Mouse (Mus musculus) brain, embryonic 14.5 days (tissue): ENCODE measurements around the gene Arap1.

ENCODE experiments used
- CTCF ChIP-seq: fragments of 200-500 bp; IDR thresholded peaks from 2 replicates; pipeline ENCODE4 v1.5.1; 2012; ENCODE audit warnings: inconsistent platforms, mild to moderate bottlenecking, moderate library complexity, borderline replicate concordance; ENCODE audit not compliant: insufficient read depth, insufficient read length; ENCODE audit errors: extremely low read depth
- POLR2A ChIP-seq: fragments of 200-500 bp; IDR thresholded peaks from 2 replicates; pipeline ENCODE4 v1.6.1; 2012; ENCODE audit warnings: mild to moderate bottlenecking, inconsistent platforms, borderline replicate concordance; ENCODE audit not compliant: poor library complexity, insufficient read depth, insufficient read length, severe bottlenecking; ENCODE audit errors: extremely low read depth

DNA sequence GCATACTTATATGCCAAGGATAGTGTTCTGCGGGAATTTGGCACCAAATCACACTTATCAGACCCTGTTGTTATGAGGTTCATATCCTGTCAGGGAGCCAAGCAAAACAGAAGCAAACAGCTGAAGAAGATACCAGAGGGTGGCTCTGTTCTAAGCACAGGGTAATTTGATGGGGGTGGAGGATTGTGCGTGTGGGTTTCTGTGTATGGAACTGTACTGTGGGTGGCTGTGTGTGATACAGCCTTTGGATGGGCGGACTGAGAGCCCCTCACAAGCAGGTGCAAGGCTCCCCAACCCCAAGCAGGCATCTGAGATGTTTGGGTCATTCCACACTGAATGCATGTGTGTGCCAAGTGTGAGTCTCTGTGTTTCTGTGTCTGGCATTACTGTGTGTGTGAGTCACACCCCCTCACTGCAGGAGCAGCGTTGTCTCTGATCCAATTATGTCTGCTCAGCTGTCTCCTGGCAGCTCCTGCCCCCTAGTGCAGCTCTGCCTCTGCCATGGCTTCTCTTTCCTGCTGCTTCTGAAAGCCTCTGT, 19.2 kb upstream of the Arap1 start:
- TF ChIP-seq CTCF: no peak
- TF ChIP-seq POLR2A: no peak
